Mouse (Mus musculus) Muller cell, postnatal 12 days (primary cell): ENCODE measurements around the gene Yju2.

ENCODE experiments used
- DNase-seq: peaks from one replicate; pipeline ENCODE4 v3.0.0-alpha.2; 2015; ENCODE audit errors: inconsistent ontology term

Yju2 gene

DNA sequence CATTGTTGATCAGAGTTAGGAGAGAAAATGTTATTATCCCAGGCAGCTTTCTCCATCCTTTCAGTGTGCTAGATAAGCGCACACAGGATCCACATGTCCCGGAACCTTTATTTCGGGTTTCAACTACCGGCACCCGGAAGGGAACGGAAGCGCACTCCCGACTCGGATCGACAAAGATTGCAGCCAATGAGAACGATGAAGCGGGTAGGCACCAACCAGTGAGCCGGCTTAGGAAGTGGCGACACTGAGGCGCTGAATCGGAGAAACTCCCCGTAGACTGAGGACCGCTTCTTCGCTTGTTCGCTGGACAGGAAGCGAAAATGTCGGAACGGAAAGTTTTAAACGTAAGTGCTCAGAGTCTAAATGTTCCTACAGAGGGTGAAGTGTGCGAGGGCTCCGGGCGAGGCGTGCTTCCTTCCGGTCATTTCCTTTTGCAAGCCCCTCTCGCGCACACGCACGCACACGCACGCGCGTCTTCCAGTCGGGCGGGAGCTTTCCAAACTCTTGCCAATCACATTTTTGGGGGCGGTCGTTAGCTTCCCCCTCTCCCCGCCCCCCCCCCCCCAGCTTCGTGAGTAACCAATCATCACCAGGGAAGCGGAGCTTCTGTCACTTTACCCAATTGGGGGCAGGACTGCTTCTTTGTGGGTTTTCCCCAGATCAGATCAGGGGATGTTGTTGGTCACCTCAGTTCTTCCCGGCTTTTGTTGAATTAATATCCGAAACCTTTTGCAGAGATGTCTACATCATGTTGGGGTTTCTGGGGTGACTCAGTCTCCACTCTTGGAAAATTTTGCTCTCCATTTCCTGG is at the start of gene Yju2:
Gene Yju2, plus strand, starts transcription at position 182 of the 811 bp plus-strand sequence.
- peak; percentile 98 for DNase-seq

DNA sequence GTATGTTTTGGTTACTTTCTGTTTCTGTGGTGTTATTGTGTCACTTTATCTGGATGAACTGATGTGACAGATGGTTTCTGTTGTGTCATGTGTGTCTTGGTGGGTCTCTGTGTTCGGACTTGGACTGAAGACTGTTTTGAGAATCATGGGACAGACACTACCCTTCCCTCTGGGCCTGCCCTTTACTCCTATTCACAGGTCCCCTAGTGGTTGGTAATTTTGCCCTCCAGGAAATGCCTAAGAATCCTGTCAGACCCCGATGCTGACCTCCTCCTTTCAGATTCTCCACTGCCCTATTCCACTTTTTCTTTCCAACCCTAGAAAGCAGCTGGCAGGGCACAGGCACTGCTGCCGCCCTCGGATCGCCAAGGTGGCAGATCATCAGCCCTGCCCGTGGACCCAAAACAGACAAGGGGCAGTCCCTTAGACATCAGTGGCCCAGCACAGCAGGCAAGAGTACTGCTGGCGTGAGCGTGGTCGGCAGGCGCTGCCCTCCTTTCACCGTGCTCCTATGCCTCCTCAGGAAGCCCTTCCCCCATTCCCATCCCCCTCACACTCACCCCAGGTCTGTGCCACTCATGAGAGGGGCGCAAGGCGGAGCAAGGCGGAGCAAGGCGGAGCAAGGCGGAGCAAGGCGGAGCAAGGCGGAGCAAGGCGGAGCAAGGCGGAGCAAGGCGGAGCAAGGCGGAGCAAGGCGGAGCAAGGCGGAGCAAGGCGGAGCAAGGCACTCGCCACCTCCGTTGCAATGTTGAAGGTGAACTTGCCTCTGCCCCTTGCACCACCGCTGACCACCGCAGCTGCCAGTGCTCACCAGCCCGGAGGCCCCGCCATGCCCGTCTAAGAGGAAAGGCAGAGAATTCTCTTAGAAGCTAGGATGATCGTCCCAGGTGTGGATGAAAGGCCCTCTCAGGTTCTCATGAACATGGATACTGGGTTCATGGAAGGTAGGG is 27.1 kb upstream of the Yju2 start:
- peak; percentile 83 for DNase-seq

DNA sequence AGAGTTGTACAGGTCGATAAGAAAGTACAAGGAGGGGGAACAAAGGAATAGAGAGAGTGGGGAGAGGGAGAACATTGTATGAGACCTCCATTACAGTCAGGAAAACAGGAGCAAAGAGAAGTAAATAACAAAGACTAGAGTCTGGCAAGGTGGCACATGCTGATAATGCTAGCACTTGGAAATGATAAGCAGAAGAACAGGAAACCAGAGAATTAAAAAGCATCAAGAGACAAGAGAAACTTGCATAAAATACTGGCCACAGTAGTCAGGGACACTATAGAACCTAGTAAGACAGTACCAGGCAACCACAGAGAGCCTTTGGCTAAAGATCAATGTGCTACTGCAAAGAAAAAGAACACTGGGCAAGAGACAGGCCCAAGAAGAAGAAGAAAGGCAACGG is 26.3 kb upstream of the Yju2 start:
- no peak for DNase-seq

DNA sequence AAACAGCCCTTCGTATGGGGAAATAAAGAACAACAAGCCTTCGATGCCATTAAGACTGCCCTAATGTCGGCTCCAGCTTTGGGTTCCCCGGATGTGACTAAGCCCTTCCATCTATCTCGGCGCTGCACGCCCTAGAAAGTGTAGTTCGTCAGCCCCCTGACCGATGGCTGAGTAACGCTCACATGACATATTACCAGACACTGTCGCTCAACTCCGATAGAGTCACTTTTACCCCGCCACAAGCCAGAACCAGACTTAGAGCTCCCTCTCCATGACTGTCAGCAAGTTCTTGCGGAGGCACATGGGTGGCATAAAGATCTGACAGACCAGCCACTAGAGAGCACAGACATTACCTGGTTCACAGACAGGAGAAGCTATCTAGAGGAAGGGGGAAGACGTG is 25.7 kb upstream of the Yju2 start:
- no peak for DNase-seq

DNA sequence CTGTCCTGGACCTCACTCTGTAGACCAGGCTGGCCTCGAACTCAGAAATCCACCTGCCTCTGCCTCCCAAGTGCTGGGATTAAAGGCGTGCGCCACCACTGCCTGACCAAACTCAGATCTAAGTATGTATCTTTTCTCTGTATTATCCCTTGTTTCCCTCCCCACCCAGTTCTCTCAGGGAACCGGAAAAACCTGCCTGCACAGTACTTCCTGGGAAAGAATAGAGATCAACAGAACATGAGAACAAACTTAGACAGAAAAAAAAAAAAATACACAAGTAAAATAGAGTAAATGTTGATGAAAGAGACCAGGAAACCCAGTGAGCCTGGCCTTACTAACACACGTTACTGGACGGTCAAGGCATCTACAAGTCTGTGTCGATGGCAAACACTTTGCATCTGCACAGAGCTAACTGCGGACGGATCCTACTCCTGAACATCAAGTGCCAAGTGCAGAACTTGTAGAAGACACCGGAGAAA is 14.5 kb upstream of the Yju2 start:
- peak; percentile 20 for DNase-seq

DNA sequence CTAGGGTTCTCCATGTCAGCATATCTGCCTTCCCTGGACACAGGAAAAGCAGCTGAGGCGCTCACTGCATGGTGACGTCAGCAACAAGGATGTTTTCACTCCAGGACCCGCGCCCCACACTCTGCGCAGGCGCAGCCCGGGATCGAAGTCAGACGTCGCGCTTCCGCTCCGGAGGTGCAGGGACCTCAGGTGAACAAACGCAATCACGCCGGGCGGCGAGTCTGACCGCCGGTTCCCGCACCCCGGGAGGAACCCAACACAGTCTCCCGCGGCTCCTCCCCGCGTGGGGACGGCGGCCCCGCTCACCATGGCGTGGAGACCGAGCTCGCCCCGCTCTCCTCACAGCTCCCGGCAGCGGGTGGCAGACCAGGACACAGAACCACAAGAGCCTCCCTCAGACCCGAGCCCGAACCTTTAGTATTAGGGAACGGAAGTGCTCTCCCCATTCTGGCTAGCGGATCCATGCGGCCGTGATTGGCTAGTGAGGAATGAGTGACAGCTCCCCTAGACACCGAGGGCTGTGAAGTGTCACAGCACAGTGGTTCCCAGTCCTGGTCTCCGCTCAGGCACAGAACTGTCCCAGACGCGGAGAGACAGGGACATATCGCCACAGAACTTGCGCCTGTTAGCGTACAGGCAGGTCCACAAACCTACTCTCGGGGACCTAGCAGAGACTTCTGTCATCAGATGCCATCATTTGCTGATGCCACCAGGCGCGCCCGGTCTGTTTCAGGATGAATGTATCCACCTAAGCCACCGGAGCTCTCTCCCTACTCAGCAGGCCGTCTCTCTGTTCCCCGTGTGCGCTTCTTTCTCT is 13.8 kb upstream of the Yju2 start:
- peak; percentile 84 for DNase-seq

DNA sequence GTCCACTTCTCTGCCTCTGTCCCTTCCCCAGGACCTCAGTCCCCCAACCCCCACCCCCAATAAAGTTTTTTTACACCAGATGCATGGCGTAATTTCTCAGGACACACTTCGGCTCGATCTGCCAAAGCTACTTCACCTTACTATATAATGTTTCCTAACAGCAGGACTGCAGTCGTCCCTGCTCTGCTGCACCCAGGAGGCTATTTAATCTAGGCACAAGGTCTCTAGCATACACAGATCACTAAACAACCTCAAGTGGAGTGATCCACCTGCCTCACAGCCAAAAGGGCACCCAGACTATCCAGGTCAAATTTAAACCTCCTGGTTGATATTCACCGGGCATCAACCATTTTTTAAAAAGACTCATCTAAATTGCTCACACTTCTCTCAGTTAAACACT is 13.2 kb upstream of the Yju2 start:
- DNase-seq, result no peak

DNA sequence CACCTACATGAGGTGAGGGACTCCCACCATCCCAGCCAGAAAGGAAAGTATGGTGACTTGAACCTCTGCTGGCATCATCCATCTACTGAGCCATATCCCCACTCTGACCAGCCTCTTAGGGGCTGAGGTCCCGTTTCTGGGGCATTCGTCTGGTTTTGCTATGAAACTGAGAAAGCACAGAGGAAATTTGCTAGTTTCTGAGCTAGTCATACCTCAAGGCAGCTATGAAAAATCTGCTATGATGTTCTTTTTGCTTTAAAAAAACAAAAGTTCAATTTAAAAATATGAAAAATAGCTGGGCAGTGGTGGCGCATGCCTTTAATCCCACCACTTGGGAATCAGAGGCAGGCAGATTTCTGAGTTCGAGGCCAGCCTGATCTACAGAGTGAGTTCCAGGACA is 10.3 kb upstream of the Yju2 start:
- DNase-seq, result no peak

DNA sequence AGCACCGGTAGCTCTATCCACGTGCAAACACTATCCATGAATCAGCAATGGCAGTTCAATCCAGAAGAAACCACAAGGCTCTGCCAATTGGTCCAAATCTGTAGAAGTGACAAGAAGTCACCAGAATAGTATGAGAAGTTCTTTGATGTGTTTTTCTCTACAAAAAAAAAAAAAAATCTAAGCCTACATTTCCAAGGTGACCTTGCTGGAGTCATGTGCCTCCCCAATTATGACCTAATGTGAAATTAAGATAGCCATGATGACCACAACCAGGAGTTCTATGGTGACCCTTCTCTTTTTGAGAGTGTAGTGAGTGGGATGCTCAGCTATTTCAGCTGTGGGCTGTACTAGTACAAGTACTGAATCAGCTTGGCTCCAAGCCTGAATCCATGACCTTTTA is 9.5 kb upstream of the Yju2 start, which contains the start of gene Zfp119b:
Gene Zfp119b, minus strand, starts transcription at position 101 of the 400 bp plus-strand sequence.
- DNase-seq, result no peak

DNA sequence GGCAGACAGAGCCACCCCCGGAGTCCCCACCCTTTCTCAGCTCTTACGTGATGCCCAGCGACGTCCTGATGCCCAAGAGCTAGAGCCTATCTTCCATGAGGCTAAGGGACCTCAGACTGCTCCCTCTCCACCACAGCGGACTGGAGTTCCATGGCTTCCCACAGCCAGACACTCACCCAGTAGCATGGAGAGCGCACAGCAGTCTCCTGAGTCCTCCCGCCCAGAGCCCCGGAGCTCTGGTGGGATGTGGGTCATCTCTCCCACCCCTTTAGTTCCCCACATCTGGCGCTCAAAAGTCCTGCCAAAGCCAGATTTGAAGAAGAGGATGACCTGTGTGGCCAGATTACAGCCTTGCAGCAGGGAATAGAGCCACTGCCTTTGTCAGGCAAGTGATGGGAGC is 8.3 kb upstream of the Yju2 start:
- DNase-seq, result no peak

DNA sequence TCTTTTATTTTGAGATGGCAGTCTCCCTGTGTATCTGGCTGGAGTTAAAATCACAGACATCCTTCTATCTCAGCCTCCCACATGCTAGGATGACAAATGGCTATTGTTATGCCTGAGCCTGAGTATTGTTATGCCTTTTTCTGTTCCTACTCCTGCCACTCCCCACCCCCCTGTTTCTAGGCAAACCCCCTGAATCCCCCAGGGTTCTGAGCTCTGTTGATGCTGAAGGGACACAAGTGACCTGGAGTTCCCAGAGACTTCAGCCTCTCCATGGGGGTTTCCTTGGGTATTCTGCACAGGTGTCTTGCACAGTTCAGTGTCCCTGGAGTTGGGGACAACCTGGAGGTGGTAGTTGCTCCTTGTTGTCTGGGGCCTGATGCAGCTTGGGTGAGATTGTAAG is 6.9 kb upstream of the Yju2 start:
- DNase-seq, result no peak

DNA sequence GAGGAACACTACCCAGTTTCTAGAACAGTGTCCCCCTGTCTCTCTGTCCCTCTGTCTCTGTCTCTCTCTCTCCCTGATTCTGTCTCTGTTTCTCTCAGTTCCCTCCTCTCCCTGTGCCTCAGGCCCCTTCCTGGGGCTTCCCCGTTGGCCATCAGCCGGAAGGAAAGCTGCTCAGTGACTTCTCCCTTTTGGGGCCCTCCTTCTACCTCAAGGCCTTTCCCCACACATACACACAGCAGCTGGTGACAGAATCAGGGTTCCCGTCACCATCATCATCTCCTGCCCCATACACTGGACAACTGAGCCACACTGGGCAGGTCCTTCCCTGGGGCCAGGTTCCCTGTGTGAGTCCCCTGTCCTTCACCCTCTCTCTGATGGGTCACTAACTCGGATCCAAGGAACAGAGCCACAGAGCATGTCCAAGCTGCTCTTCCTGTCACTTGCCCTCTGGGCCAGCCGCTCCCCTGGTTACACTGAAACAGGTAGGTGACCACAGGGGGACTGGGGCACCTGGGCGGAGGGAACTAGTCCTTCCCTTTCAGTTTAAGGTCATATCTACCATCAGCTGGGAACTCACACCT is 6.4 kb upstream of the Yju2 start, which contains the start of gene Ebi3:
Gene Ebi3, plus strand, starts transcription at position 194 of the 581 bp plus-strand sequence.
- no peak for DNase-seq

DNA sequence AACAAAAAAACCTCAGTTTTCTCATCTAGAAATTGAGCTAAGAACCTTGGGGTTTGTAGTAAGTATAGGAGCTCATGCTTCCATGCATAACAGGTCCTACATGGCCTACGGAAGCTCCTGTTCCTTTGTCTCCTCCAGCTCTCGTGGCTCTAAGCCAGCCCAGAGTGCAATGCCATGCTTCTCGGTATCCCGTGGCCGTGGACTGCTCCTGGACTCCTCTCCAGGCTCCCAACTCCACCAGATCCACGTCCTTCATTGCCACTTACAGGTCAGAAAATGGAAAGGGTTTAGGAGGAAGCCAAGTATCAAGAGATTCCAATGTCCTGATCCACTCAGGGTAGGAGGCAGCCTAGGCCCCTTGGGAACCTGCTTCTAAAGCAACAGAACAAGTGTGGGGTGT is 5.1 kb upstream of the Yju2 start:
- no peak for DNase-seq

DNA sequence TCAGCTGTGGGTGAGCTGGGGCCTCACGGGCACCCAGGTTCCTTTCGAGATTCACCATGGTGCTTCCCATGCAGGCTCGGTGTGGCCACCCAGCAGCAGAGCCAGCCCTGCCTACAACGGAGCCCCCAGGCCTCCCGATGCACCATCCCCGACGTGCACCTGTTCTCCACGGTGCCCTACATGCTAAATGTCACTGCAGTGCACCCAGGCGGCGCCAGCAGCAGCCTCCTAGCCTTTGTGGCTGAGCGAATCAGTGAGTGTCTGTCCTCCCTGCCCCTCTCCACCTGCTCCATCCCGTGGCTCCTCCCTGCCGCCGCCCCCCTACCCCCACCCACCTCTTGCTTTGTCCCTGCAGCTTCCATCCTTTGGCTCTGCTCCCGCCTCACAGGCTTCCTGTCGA is 4.7 kb upstream of the Yju2 start:
- no peak for DNase-seq

DNA sequence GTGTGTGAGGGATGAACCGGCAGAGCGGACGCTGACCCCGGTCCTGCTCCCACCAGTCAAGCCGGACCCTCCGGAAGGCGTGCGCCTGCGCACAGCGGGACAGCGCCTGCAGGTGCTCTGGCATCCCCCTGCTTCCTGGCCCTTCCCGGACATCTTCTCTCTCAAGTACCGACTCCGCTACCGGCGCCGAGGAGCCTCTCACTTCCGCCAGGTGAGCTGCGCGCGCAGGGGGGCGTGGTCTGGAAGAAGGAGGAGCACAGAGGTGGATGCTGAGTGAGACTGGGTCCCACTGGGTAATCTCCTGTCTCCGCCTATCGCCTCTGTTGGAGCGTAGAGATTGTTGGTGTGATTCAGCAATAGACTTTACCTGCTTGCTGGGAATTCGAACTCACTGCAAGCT is 2.8 kb upstream of the Yju2 start:
- DNase-seq, result peak; percentile 62

DNA sequence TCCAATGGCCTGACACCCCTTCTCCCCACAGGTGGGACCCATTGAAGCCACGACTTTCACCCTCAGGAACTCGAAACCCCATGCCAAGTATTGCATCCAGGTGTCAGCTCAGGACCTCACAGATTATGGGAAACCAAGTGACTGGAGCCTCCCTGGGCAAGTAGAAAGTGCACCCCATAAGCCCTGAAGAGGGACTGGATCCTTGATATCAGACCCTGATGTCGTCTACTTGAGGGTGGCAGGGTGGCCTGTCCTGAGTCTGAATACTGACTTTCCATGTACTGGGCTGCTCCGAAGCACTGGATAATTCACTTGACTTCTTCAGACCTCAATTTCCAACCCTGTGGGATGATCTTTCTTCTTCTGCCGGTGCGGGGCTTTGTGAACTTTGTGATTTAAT is 2.3 kb upstream of the Yju2 start:
- DNase-seq, result no peak

DNA sequence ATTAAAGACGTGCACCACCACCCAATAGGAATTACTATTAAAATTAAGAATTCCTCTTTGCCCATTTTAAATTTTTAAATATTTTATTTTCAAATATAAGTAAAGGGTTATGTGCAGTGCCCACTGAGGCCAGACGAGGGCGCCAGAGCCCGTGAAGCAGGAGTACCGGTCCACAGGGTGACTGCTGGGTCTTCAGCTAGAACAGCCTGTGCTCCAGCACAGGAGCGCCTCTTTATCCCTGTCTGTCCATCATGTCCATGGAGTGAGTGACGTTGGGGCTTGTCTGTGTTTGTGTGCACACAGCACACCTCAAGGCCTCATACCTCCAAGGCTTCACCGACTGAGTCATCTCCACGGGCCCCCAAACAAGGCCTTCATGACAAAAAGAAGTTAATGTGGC is 1.7 kb upstream of the Yju2 start:
- DNase-seq, result peak; percentile 51

DNA sequence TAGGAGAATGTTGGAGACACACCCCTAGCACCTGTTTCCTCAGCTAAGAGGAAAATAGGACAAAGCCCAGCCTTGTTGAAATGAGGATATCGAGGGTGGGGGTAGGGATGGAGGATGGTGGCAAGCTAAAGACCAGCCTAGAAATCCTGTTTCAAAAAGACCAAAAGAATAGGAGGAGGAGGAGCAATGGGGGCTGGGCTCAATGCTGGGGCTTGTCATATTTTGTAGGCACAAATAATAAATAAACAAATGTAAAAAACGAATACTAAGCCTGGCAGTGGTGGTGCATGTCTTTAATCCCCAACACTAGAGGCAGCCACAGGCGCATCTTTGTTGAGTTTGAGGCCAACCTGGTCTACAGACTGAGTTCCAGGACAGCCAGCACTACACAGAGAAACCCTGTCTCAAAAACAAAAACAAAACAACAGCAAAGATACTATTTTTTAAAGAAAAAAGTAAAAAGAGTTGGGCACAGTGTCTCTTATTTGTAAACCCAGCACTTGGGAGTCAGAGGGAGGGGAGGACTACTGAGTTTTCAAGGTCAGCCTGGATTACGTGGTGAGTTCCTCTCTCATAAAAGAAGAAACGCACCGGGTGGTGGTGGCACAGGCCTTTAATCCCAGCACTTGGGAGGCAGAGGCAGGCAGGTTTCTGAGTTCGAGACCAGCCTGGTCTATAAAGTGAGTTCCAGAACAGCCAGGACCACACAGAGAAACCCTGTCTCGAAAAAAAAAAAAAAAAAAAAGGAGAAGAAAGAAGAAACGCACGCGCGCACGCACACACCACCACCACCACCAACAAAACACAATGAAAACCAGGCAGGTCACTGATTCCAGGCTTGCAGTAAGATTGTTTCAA is 944 bp upstream of the Yju2 start:
- no peak for DNase-seq

DNA sequence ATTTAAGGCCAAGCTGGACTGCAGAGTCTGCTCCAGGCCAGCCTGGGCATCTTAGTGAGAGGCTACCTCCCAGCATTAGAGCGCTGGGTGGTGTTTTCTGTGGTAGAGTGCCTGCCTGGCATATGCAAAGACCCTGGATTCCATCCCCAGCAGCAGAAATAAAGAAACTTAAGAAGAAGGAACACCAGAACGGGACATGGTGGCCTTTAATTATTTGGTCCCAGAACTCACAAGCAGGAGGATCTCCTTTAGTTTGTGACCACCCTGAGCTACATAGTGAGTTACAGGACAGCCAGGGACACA is 364 bp upstream of the Yju2 start:
- no peak for DNase-seq

DNA sequence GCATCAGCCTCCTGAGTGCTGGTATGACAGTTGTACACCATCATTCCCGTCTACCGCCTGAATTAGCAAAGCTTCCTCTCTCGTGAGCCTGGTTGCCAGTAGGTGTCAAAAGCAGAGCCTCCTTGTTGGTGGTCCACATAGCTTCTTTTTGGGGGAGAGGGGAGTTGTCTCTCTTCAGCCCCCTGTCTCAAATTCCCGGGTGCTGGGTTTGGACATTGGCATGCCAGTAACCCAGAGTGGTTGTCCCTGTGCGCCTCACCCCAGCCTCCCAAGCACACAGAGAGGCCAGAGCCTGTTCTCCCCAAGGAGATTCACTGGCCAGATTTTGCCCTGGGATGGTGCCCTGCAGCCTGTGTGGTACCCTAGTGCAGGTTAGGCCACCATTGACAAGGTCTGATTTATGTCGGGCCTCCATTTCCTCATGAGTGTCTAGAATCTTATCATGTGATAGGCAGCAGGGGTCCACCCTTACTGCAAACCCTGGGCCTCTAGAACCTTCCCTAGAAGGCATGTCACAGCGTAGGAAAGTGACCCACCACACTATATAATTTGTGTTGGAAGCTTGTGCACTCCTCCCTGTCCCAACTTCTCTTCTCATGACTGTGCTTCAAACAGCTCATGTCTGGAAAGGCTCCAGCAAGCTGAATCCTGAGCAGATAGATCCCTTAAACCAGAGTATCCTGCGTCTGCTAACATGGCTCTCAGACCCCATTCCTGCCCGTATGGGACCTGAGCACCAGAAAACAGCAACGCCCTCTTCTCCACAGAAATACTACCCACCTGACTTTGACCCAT is 1.2 kb downstream of the Yju2 start:
- no peak for DNase-seq
